Mouse (Mus musculus): ENCODE measurements at regions not wholly inside any gene's neighbourhood (a gene's known extent, or its start where the extent isn't known, plus 50 kb on each side); places are given as distances from the start of the nearest gene placed in this dataset.

- peaks cover 7% of the 10 kb centered on the region for H3K27me3 ChIP-seq
- in situ Hi-C loops (cut with MboI; ENCODE audit: low pct_unique_long_range_greater_than_20kb) = no loop called here
- no peak for ATAC-seq
- ChIA-PET CTCF (no interaction called here), POLR2A (no interaction called here)
- no peak for TF ChIP-seq CTCF (IDR thresholded peaks at IDR 0.05)
- DNase-seq (ENCODE audit: low read depth, low spot score) = no peak
These were observed 139.8 kb upstream of the Gm765 start for GRCm38 (mm10) chr6:98482319-98482718.

GRCm38 (mm10) chr6:98467563-98467962 is 125.0 kb upstream of the Gm765 start:
- ChIA-PET POLR2A (no interaction called here), CTCF (interaction anchor here (0.8 kb wide), 1 partner anchor 113 kb away, joined by 3 read pairs; no protein-coding TSS in a partner anchor)
- DNase-seq (ENCODE audit: low read depth, low spot score) (no peak), ATAC-seq (peak; percentile 57)
- no peaks in the 10 kb centered on the region for H3K27me3 ChIP-seq
- in situ Hi-C loops (cut with MboI; ENCODE audit: low pct_unique_long_range_greater_than_20kb) = no loop called here
- TF ChIP-seq CTCF (IDR thresholded peaks at IDR 0.05) = no peak

GRCm38 (mm10) chr6:98452277-98452676 is 109.7 kb upstream of the Gm765 start:
- in situ Hi-C loops (cut with MboI; ENCODE audit: low pct_unique_long_range_greater_than_20kb) = no loop called here
- no peak for DNase-seq (ENCODE audit: low read depth, low spot score)
- ATAC-seq = no peak
- POLR2A ChIA-PET = interaction anchor here (0.5 kb wide), 1 partner anchor 52 kb away, joined by 4 read pairs; no protein-coding TSS in a partner anchor
- H3K27me3 ChIP-seq = peaks cover 9% of the 10 kb centered on the region
- TF ChIP-seq CTCF (IDR thresholded peaks at IDR 0.05) = no peak
- CTCF ChIA-PET = no interaction called here

- H3K27me3 ChIP-seq = peaks cover 55% of the 10 kb centered on the region
- no peak for DNase-seq (ENCODE audit: low read depth, low spot score)
- no peak for TF ChIP-seq CTCF (IDR thresholded peaks at IDR 0.05)
- CTCF ChIA-PET = no interaction called here
- POLR2A ChIA-PET = interaction anchor here (0.5 kb wide), 1 partner anchor 27 kb away, joined by 3 read pairs; no protein-coding TSS in a partner anchor
- ATAC-seq = no peak
- in situ Hi-C loops (cut with MboI; ENCODE audit: low pct_unique_long_range_greater_than_20kb) = no loop called here
These were observed 93.1 kb upstream of the Gm765 start for GRCm38 (mm10) chr6:98435676-98436075.

- DNase-seq (ENCODE audit: low read depth, low spot score) (no peak), ATAC-seq (no peak)
- no peak for TF ChIP-seq CTCF (IDR thresholded peaks at IDR 0.05)
- POLR2A ChIA-PET = no interaction called here
- CTCF ChIA-PET = no interaction called here
- H3K27me3 ChIP-seq = peaks cover 49% of the 10 kb centered on the region
- in situ Hi-C loops (cut with MboI; ENCODE audit: low pct_unique_long_range_greater_than_20kb) = no loop called here
These were observed 90.7 kb upstream of the Gm765 start for GRCm38 (mm10) chr6:98433286-98433685.

GRCm38 (mm10) chr6:98429120-98429519 is 86.6 kb upstream of the Gm765 start:
- ATAC-seq (no peak), DNase-seq (ENCODE audit: low read depth, low spot score) (no peak)
- ChIA-PET CTCF (no interaction called here), POLR2A (no interaction called here)
- no peak for TF ChIP-seq CTCF (IDR thresholded peaks at IDR 0.05)
- in situ Hi-C loops (cut with MboI; ENCODE audit: low pct_unique_long_range_greater_than_20kb) = no loop called here
- H3K27me3 ChIP-seq = peaks cover 52% of the 10 kb centered on the region

- in situ Hi-C loops (cut with MboI; ENCODE audit: low pct_unique_long_range_greater_than_20kb) = no loop called here
- CTCF ChIA-PET = no interaction called here
- no peak for DNase-seq (ENCODE audit: low read depth, low spot score)
- peaks cover 17% of the 10 kb centered on the region for H3K27me3 ChIP-seq
- POLR2A ChIA-PET = no interaction called here
- no peak for TF ChIP-seq CTCF (IDR thresholded peaks at IDR 0.05)
- ATAC-seq = no peak
These were observed 60.1 kb upstream of the Gm765 start for GRCm38 (mm10) chr6:98402605-98403004.

- TF ChIP-seq CTCF (IDR thresholded peaks at IDR 0.05) = no peak
- CTCF ChIA-PET = no interaction called here
- POLR2A ChIA-PET = no interaction called here
- no peak for ATAC-seq
- in situ Hi-C loops (cut with MboI; ENCODE audit: low pct_unique_long_range_greater_than_20kb) = loop anchor here (25.0 kb wide), 1 partner anchor 632 kb away; no protein-coding TSS in a partner anchor
- no peak for DNase-seq (ENCODE audit: low read depth, low spot score)
- peaks cover 14% of the 10 kb centered on the region for H3K27me3 ChIP-seq
These were observed 52.0 kb upstream of the Gm765 start for GRCm38 (mm10) chr6:98394589-98394988.
